Mouse (Mus musculus) Muller cell, postnatal 12 days (primary cell): ENCODE measurements at regions not wholly inside any gene's neighbourhood (a gene's known extent, or its start where the extent isn't known, plus 50 kb on each side); places are given as distances from the start of the nearest gene placed in this dataset.

Experiments
- DNase-seq: peaks from one replicate; pipeline ENCODE4 v3.0.0-alpha.2; 2015; ENCODE audit errors: inconsistent ontology term

DNA sequence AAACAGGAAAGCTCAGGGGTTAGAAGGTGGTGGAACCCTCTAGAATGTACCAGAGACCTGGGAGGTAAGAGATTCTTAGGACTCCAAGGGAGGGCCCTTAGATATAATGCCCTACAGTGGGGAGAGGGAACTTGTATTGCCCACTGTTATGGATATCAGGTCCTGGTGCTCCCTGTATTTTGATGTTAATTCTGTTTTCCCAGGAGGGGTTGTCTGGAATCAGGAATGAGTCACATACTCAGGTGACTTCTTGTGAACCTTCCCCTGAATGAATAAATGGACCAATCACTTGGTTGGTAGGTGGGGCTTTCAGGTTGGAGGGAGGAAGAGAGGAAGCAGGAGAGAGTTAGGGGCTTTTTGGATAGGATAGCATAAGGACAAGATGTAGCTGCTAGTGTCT, 533.8 kb upstream of the Htr2c start:
- DNase-seq: no peak

DNA sequence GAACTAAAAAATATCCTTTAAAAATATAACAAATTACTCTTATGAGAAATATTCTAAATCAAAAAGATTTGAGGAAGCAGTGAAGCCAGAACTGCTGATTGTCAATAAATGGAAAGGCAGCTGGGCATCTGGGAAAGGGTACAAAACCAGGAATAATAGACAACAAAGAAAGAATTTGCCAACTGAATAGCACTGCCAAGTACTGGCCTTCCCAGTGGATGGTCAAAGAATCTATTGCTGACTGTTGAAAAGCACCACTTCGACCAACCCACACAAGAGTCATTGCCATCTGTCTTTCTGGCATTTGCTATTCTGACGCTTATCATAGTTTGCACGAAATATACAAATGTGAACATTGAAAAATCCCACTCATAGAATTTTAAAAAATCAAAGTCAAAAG, 502.4 kb upstream of the Htr2c start:
- DNase-seq: peak; percentile 22

DNA sequence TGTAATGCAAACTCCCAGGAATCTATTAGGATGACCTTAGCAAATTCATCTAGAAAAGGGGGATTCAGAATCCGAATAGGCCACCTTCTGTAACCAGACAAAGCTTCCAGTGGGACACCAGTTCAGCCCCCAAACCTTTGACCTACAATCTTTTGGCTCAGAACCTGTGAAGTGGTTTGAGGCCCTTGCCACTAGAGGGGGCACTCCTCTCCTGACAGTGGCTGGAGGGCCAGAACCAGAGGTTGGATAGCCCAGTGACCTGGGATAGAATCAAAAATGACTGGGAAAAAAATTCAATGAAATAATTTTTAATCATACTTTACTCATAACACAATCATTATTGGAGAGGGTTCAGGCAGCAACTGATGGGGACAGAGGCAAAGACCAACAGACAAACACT, 484.7 kb upstream of the Htr2c start:
- DNase-seq: no peak

DNA sequence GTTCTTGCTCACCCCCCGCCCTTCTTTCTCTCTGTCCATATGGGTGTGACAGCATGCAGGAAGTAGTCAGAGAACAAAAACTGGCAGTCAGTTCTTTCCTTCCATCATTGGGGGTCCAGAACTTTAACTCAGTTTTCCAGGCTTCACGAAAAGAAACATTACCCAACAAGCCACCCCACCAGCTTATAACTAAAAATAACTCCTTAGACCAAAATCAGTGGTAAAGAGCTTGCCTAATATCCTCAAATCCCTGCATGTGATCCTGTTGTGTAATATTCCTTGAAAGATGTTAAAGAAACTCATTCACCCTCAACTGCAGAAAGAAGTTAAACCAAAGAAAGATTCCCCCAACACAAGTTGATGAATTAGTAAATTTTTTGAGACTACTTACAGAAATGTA, 449.8 kb upstream of the Htr2c start:
- no peak for DNase-seq

DNA sequence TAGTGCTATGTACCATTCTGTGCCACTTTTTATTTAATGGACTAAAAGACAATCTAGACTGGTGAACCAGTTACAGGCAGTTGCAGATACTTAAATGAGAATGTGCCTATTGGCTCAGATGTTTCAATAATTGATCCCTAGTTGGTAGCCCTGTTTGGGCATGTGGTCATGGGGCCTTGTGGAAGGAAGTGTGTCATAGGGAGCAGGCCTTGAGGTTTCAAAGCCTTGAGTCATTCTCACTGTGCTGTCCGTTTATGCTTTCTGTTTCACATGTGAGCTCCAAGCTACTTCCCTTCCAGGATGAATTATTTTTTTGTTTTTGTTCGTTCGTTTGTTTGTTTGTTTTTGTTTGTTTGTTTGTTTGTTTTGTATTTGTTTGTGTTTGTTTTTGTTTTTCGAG, 449.1 kb upstream of the Htr2c start:
- DNase-seq: no peak

DNA sequence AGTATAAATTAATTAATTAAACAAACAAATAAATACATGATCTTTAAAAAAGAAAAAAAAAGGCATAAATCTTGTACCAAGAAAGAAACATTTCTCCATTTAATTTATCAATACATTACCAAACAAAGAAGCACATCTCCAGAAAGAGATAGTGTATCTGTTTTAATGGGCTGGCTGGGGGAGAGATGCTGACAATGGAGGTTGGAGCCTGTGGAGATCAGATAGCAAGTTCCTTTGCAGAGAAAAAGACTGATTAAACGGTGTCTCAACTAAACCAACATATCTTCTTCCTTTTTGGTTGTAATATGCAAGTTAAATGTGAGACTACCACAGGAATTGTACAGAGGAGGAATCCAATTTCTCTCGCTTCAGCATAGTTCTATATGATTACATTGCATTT, 433.5 kb upstream of the Htr2c start:
- no peak for DNase-seq

DNA sequence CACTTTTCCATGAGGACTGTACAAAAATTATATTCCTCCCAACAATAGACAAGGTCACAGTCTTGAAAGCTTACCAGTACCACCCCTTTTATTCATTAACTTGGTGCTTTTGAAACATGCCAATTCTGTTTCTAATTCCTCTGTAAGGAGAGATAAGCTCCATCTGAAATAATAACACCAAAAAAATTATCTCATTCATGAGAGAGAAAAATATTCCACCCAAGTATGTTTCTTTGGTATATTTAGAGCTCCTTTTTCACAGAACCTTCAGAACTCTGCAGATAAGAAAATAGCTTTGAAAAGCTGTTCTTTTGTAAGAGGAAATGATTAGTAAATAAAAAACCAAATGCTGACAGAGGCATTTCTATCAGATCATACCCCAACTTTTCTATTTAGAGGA, 424.5 kb upstream of the Htr2c start:
- no peak for DNase-seq

DNA sequence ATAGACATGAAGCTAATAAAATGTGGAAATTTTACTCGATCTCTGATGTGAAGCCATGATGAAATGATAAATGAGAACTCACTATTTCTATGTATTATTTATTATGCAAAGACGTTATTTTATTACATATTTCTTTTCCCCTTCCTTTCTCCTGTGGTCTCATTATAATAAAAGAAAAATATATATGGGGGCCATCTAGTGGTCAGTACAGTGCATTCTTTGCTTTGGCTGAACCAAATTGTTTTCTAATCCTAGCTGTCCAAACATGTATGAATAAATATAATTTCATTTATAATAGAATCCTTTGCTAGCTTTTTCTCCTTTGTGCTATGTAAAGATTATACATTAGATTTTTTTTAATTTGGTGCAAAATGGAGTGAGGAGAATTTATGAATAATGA, 403.7 kb upstream of the Htr2c start:
- no peak for DNase-seq
